Mouse (Mus musculus) stomach, embryonic 16.5 days (tissue): Measurements from ENCODE around the gene Fpgs. TPM values are rescaled to one million over a fixed set of nuclear protein-coding genes. Genes with fewer than 3 reads are reported as not detected.

Experiments
- microRNA counts: library from miRNA; unstranded; fragments of <30 nt; microRNA quantifications from one replicate; lab custom pipeline; 2016
- microRNA-seq: library from miRNA; unstranded; fragments of <30 nt; microRNA quantifications from one replicate; pipeline ENCODE4, GENCODE M21; 2016
- polyA plus RNA-seq: library from polyadenylated mRNA; unstranded; fragments of >200 nt; fragmentation: Nextera tagmentation; extraction: Ambion mirVana; gene quantifications from 2 replicates; pipeline ENCODE4 v1.2.1, GENCODE M21; 2015

Gene Fpgs
- polyA plus RNA-seq, 1 experiment from 2014 or later: 30.6 TPM

MicroRNAs encoded within 50 kb of the gene (microRNA counts, 519-probe panel; counts per million panel counts)
- not detected for microRNA mmu-miR-1954 (lab: Ali Mortazavi, UCI)
- microRNA mmu-miR-2861 (lab: Ali Mortazavi, UCI): 1,142 counts per million, percentile 8 among the panel's probes with 10 or more counts

Small RNA genes lying within 50 kb of the gene (microRNA-seq; reads per million reads assigned to microRNA genes)
- gene Gm47291 (not detected), gene Mir1954 (not detected), gene Mir2861 (not detected), gene Mir3960 (not detected), gene Mir8093 (not detected)

Other genes with a start within 250 kb of the Fpgs start
- gene Fam102a, start 168.8 kb downstream of the Fpgs start, polyA plus RNA-seq: 11.4 and 12.8 TPM in 2 replicates
- 104 and 106 TPM in 2 replicates for gene Dpm2, start 133.3 kb downstream of the Fpgs start, polyA plus RNA-seq
- gene Pip5kl1, start 129.3 kb downstream of the Fpgs start, polyA plus RNA-seq: 0.56 and 0.67 TPM in 2 replicates
- 0.10 and 0.15 TPM in 2 replicates for gene 9430097D07Rik, start 128.5 kb downstream of the Fpgs start, polyA plus RNA-seq
- 19.8 and 22.9 TPM in 2 replicates for gene St6galnac4, start 117.0 kb downstream of the Fpgs start, polyA plus RNA-seq
- 17.1 and 18.5 TPM in 2 replicates for gene St6galnac6, start 104.4 kb downstream of the Fpgs start, polyA plus RNA-seq
- 27.4 and 60.2 TPM in 2 replicates for gene Ak1, start 82.4 kb downstream of the Fpgs start, polyA plus RNA-seq
- gene Eng, start 57.5 kb downstream of the Fpgs start, polyA plus RNA-seq: 63.6 and 64.5 TPM in 2 replicates
- 71.9 and 82.7 TPM in 2 replicates for gene Cdk9, start 8.9 kb upstream of the Fpgs start, polyA plus RNA-seq
- 26.8 and 27.4 TPM in 2 replicates for gene Sh2d3c, start 16.9 kb upstream of the Fpgs start, polyA plus RNA-seq
- 0.20 and 0.28 TPM in 2 replicates for gene 6330409D20Rik, start 36.9 kb upstream of the Fpgs start, polyA plus RNA-seq
- gene Tor2a, start 53.1 kb upstream of the Fpgs start, polyA plus RNA-seq: 59.2 and 67.0 TPM in 2 replicates
- 0.12 and 0.21 TPM in 2 replicates for gene Ttc16, start 71.5 kb upstream of the Fpgs start, polyA plus RNA-seq
- 3.9 and 6.7 TPM in 2 replicates for gene Ptrh1, start 71.6 kb upstream of the Fpgs start, polyA plus RNA-seq
- gene Cfap157, start 80.3 kb upstream of the Fpgs start, polyA plus RNA-seq: 0.10 and 0.41 TPM in 2 replicates
- 20.8 and 23.2 TPM in 2 replicates for gene Stxbp1, start 143.1 kb upstream of the Fpgs start, polyA plus RNA-seq
- gene Fam129b, start 172.0 kb upstream of the Fpgs start, polyA plus RNA-seq: 108 and 139 TPM in 2 replicates